Mouse (Mus musculus): ENCODE measurements around the gene Praf2. TPM values are rescaled to one million over a fixed set of nuclear protein-coding genes. Genes with fewer than 3 reads are reported as not detected.
A peak's percentile ranks its signal among the peaks of the same experiment; 100 is the strongest.

Praf2 gene
- polyA plus RNA-seq, 1 experiment from 2014 or later = 119 TPM

DNA sequence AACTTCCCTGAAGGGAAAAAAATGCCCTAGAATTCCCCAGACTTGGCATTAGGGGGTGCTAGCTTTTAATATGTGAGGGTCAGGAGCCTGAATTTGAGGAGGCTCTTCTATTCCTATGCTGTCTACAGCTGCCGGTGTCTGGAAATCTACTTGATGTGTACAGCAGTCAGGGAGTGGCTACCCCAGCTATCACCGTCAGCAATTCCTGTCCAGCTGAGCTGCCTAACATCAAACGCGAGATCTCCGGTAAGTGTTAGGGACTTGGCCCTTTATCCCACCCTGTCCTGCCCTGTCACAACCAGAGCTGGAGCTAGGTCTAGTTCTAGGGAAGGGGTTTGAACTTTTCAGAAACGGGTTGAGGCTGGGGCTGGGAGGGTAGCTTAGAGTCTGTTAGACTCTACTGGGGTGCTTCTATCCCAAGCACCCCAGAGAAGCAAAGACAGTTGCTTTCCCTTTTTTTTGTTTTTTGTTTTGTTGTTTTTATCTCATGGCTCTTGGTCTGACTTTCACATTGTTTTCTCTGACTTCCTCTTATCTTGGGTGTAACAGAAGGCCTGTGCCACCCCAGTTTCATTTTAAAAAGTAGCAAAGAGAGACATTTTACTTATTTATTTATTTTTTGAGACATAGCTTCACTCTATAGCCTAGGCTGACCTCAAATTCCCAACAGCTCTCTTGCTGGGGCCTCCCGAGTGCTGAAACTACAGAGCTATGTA, 41.2 kb downstream of the Praf2 start:
- H3K36me3 ChIP-seq (ENCODE audit: control insufficient read depth, insufficient read depth) = peaks cover 5% of the 10 kb centered on the region; the same call in 1 of the 2 replicates
- no peaks in the 10 kb centered on the region; the same call in 1 of the 2 replicates for H3K9me3 ChIP-seq (ENCODE audit: control insufficient read depth, low read length)
- H3K4me3 ChIP-seq (replicated peaks; ENCODE audit: low read length) = no peak overlapping the region
- H3K4me1 ChIP-seq (replicated peaks; ENCODE audit: control insufficient read depth, insufficient read depth, low read length) = peaks cover 5% of the 10 kb centered on the region; the same call in 1 of the 2 replicates
- H3K27me3 ChIP-seq (replicated peaks; ENCODE audit: control insufficient read depth, insufficient read depth, low read length) = no peaks in the 10 kb centered on the region
- no peak overlapping the region for H3K27ac ChIP-seq (ENCODE audit: low read length)
- 89% methylated on average over 7 of the region's 7 CpGs for whole genome bisulfite sequencing
- no peak for ATAC-seq
- no peak overlapping the region for H3K9ac ChIP-seq (replicated peaks; ENCODE audit: low read depth, low read length)
- H3K4me2 ChIP-seq (ENCODE audit: low read length) = no peak overlapping the region

DNA sequence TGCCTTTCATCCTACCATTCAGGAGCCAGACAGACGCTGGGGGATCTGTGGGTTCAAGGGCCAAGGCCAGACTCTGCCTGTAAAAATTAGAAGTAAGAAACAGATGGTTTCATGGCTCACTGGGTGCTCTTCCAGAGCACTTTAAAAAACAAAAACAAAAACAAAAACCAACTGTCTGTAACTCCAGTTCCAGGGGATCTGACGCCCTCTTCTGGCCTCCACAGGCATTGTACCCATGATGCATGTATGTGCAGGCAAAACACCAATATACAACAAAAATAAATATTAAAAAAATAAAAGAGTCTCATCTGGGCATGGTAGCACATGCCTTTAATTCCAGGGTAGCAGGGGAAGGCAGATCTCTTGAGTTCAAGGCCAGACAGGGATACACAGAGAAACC, 44.5 kb downstream of the Praf2 start:
- no peaks in the 10 kb centered on the region for H3K27me3 ChIP-seq (replicated peaks; ENCODE audit: control insufficient read depth, insufficient read depth, low read length)
- H3K4me1 ChIP-seq (replicated peaks; ENCODE audit: control insufficient read depth, insufficient read depth, low read length) = no peaks in the 10 kb centered on the region
- no peak for ATAC-seq
- H3K9ac ChIP-seq (replicated peaks; ENCODE audit: low read depth, low read length) = no peak overlapping the region
- no peak overlapping the region for H3K27ac ChIP-seq (ENCODE audit: low read length)
- H3K4me2 ChIP-seq (ENCODE audit: low read length) = no peak overlapping the region
- no peaks in the 10 kb centered on the region; the same call in 1 of the 2 replicates for H3K9me3 ChIP-seq (ENCODE audit: control insufficient read depth, low read length)
- no peak overlapping the region for H3K4me3 ChIP-seq (replicated peaks; ENCODE audit: low read length)
- WGBS = 53% methylated on average over 2 of the region's 2 CpGs
- H3K36me3 ChIP-seq (ENCODE audit: control insufficient read depth, insufficient read depth) = peaks cover 5% of the 10 kb centered on the region; the same call in 1 of the 2 replicates

DNA sequence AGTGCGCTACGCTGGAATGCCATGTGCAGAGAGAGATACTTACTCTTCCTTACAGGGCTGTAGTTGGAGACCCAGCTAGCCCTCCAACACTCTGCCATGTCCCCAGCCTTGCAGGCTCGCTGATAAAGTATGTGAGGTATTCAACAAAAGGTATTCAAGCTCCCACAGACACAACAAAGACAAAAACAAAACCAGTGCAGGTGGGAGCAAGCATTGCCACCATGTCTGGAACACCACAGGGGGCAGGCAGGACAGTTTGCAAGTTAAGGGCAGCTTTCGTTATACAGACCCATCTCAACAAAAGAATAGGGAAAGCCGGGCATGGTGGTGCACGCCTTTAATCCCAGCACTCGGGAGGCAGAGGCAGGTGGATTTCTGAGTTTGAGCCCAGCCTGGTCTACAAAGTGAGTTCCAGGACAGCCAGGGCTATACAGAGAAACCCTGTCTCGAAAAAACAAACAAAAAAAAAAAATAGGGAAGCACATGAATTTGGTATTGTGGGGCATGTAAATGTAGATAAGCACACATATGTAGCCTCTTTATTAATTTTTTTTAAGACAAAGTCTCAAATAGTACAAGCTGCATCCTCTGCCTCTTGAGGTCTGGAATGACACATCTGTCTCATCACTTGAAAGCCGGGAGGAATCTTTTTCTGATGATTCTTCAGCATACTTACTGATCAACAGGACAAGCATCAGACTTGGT, 47.4 kb downstream of the Praf2 start:
- no peak for ATAC-seq
- Histone ChIP-seq H3K27me3 (replicated peaks; ENCODE audit: control insufficient read depth, insufficient read depth, low read length) (no peaks in the 10 kb centered on the region), H3K4me2 (ENCODE audit: low read length) (no peak overlapping the region), H3K9me3 (ENCODE audit: control insufficient read depth, low read length) (no peaks in the 10 kb centered on the region; the same call in 1 of the 2 replicates), H3K9ac (replicated peaks; ENCODE audit: low read depth, low read length) (no peak overlapping the region), H3K4me3 (replicated peaks; ENCODE audit: low read length) (no peak overlapping the region), H3K4me1 (replicated peaks; ENCODE audit: control insufficient read depth, insufficient read depth, low read length) (no peaks in the 10 kb centered on the region), H3K27ac (ENCODE audit: low read length) (no peak overlapping the region), H3K36me3 (ENCODE audit: control insufficient read depth, insufficient read depth) (peaks cover 5% of the 10 kb centered on the region; the same call in 1 of the 2 replicates)
- 74% methylated on average over 9 of the region's 9 CpGs for WGBS

DNA sequence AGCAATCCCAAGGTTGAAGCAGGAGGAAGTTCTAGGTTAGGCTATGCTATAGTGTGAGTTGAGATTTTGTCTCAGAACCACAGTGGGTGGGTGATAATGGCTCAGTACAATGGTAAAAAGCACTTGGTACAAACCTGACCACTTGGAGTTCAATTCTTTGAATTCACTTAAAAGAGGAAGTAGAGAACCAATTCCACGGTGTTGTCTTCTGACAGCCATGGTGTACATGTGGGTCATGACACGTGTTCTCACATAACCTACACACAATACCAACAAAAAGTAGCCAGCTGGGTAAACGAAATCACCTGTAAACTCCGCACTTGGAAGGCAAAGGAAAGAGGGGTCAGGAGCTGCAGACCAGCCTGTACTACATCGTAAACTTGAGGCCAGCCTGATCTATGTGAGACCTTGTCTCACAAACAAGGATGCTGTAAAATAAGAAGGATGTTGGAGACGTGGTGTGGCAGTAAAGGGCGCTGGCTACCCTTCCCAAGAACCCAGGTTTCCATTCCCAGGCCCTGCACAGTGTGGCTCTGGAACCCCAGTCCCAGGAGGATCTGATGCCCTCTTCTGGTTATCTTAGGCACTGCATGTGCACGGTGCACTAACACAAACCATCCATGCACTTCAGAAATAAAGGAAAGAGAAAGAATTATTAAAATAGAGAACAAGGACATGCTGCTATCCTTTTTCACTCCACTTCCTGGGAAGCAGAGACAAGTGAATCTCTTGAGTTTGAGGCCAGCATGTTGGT, 48.3 kb downstream of the Praf2 start:
- Histone ChIP-seq H3K27me3 (replicated peaks; ENCODE audit: control insufficient read depth, insufficient read depth, low read length) (no peaks in the 10 kb centered on the region), H3K9ac (replicated peaks; ENCODE audit: low read depth, low read length) (no peak overlapping the region), H3K27ac (ENCODE audit: low read length) (no peak overlapping the region), H3K4me2 (ENCODE audit: low read length) (no peak overlapping the region), H3K4me3 (replicated peaks; ENCODE audit: low read length) (no peak overlapping the region), H3K9me3 (ENCODE audit: control insufficient read depth, low read length) (no peaks in the 10 kb centered on the region), H3K36me3 (ENCODE audit: control insufficient read depth, insufficient read depth) (peaks cover 5% of the 10 kb centered on the region; the same call in 1 of the 2 replicates), H3K4me1 (replicated peaks; ENCODE audit: control insufficient read depth, insufficient read depth, low read length) (no peaks in the 10 kb centered on the region)
- ATAC-seq = peak; percentile 63
- 49% methylated on average over 8 of the region's 8 CpGs for WGBS

DNA sequence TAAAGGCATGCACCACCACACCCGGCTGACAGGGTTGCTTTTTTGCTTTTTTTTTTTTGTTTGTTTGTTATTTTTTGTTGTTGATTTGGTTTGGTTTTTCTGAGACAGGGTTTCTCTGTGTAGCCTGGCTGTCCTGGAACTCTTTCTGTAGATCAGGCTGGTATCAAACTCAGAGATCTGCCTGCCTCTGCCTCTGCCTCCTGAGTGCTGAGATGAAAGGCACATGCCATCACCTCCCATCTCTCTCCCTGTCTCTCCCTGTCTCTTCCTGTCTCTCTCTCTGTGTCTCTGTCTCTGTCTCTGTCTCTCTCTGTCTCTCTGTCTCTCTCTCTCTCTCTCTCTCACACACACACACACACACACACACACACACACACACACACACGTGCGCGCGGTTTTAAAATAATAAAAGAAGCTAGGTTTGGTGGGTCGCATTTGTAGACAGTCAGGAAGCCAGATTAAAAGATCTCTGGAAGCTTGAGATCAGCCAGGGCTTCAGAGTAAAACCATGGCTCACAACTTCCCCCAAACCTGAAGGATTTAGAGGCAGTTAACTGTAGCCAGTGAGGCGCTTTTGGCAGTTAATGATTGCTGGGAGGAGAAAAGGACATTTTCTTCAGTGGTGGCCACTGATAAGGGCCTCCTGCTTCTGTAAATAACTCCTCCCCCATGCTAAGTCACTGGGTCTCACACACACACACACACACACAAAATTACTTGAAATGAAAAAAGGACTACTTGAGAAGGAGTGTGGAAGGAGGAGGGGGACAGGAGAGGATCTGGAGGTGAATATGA, 50.4 kb downstream of the Praf2 start:
- WGBS = 69% methylated on average over 7 of the region's 7 CpGs
- Histone ChIP-seq H3K27ac (ENCODE audit: low read length) (no peak overlapping the region), H3K36me3 (ENCODE audit: control insufficient read depth, insufficient read depth) (peaks cover 2% of the 10 kb centered on the region; the same call in 1 of the 2 replicates), H3K4me3 (replicated peaks; ENCODE audit: low read length) (no peak overlapping the region), H3K9me3 (ENCODE audit: control insufficient read depth, low read length) (no peaks in the 10 kb centered on the region), H3K9ac (replicated peaks; ENCODE audit: low read depth, low read length) (no peak overlapping the region), H3K27me3 (replicated peaks; ENCODE audit: control insufficient read depth, insufficient read depth, low read length) (no peaks in the 10 kb centered on the region), H3K4me2 (ENCODE audit: low read length) (no peak overlapping the region), H3K4me1 (replicated peaks; ENCODE audit: control insufficient read depth, insufficient read depth, low read length) (no peaks in the 10 kb centered on the region)
- no peak for ATAC-seq

DNA sequence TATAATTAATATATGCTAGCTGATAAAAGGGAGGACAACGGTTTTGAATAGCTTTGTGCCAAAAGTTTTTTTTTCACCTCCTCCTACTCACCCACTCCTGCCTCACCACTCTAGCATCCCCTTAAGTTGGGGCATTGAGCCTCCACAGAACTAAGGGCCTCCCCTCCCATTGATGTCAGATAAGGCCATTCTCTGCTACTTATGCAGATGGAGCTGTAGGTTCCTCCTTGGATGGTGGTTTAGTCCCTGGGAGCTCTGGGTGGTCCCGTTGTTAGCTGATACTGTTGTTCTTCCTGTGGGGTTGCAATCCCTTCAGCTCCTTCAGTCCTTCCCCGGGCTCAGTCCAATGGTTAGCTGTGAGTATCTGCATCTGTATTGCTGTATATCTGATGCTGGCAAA, 51.1 kb downstream of the Praf2 start:
- Histone ChIP-seq H3K36me3 (ENCODE audit: control insufficient read depth, insufficient read depth) (peaks cover 2% of the 10 kb centered on the region; the same call in 1 of the 2 replicates), H3K4me3 (replicated peaks; ENCODE audit: low read length) (no peak overlapping the region), H3K4me2 (ENCODE audit: low read length) (no peak overlapping the region), H3K4me1 (replicated peaks; ENCODE audit: control insufficient read depth, insufficient read depth, low read length) (no peaks in the 10 kb centered on the region), H3K27me3 (replicated peaks; ENCODE audit: control insufficient read depth, insufficient read depth, low read length) (no peaks in the 10 kb centered on the region), H3K27ac (ENCODE audit: low read length) (no peak overlapping the region), H3K9ac (replicated peaks; ENCODE audit: low read depth, low read length) (no peak overlapping the region), H3K9me3 (ENCODE audit: control insufficient read depth, low read length) (no peaks in the 10 kb centered on the region)
- WGBS = 23% methylated on average over 3 of the region's 3 CpGs
- no peak for ATAC-seq

Other genes with a start within 250 kb of the Praf2 start
- 0.11 and 0.16 TPM in 2 replicates for gene Foxp3, start 154.8 kb upstream of the Praf2 start, polyA plus RNA-seq (2015; fragmentation: Nextera tagmentation; extraction: Ambion mirVana)
- 4.1 and 4.6 TPM in 2 replicates for gene Ppp1r3f, start 154.2 kb upstream of the Praf2 start, polyA plus RNA-seq (2015; fragmentation: Nextera tagmentation; extraction: Ambion mirVana)
- gene Ccdc22, start 122.9 kb upstream of the Praf2 start, polyA plus RNA-seq (2015; fragmentation: Nextera tagmentation; extraction: Ambion mirVana) = 40.5 and 43.9 TPM in 2 replicates
- gene Cacna1f, start 121.4 kb upstream of the Praf2 start, polyA plus RNA-seq (2015; fragmentation: Nextera tagmentation; extraction: Ambion mirVana) = 0.06 and 0.16 TPM in 2 replicates
- 120 and 161 TPM in 2 replicates for gene Syp, start 90.0 kb upstream of the Praf2 start, polyA plus RNA-seq (2015; fragmentation: Nextera tagmentation; extraction: Ambion mirVana)
- 1.5 and 1.6 TPM in 2 replicates for gene Prickle3, start 71.2 kb upstream of the Praf2 start, polyA plus RNA-seq (2015; fragmentation: Nextera tagmentation; extraction: Ambion mirVana)
- gene Plp2, start 57.0 kb upstream of the Praf2 start, polyA plus RNA-seq (2015; fragmentation: Nextera tagmentation; extraction: Ambion mirVana) = 35.1 and 41.7 TPM in 2 replicates
- 0.19 and 0.61 TPM in 2 replicates for gene Magix, start 47.2 kb upstream of the Praf2 start, polyA plus RNA-seq (2015; fragmentation: Nextera tagmentation; extraction: Ambion mirVana)
- 53.2 and 53.5 TPM in 2 replicates for gene Gpkow, start 31.3 kb upstream of the Praf2 start, polyA plus RNA-seq (2015; fragmentation: Nextera tagmentation; extraction: Ambion mirVana)
- 36.7 and 40.5 TPM in 2 replicates for gene Wdr45, start 14.1 kb upstream of the Praf2 start, polyA plus RNA-seq (2015; fragmentation: Nextera tagmentation; extraction: Ambion mirVana)
- 0.71 TPM in 1 of 2 replicates, not detected in the other for gene Gm45208, start 6.2 kb upstream of the Praf2 start, polyA plus RNA-seq (2015; fragmentation: Nextera tagmentation; extraction: Ambion mirVana)
- 50.0 and 64.2 TPM in 2 replicates for gene Ccdc120, start 22.5 kb downstream of the Praf2 start, polyA plus RNA-seq (2015; fragmentation: Nextera tagmentation; extraction: Ambion mirVana)
- 20.4 and 21.9 TPM in 2 replicates for gene Tfe3, start 34.1 kb downstream of the Praf2 start, polyA plus RNA-seq (2015; fragmentation: Nextera tagmentation; extraction: Ambion mirVana)
- 72.6 and 81.9 TPM in 2 replicates for gene Gripap1, start 61.3 kb downstream of the Praf2 start, polyA plus RNA-seq (2015; fragmentation: Nextera tagmentation; extraction: Ambion mirVana)
- 2.8 and 4.0 TPM in 2 replicates for gene Kcnd1, start 93.8 kb downstream of the Praf2 start, polyA plus RNA-seq (2015; fragmentation: Nextera tagmentation; extraction: Ambion mirVana)
- gene Otud5, start 112.9 kb downstream of the Praf2 start, polyA plus RNA-seq (2015; fragmentation: Nextera tagmentation; extraction: Ambion mirVana) = 49.9 and 54.1 TPM in 2 replicates
- gene Pim2, start 149.8 kb downstream of the Praf2 start, polyA plus RNA-seq (2015; fragmentation: Nextera tagmentation; extraction: Ambion mirVana) = 16.9 and 22.4 TPM in 2 replicates
- gene Slc35a2, start 155.6 kb downstream of the Praf2 start, polyA plus RNA-seq (2015; fragmentation: Nextera tagmentation; extraction: Ambion mirVana) = 39.4 and 46.0 TPM in 2 replicates
- 218 and 223 TPM in 2 replicates for gene Pqbp1, start 170.8 kb downstream of the Praf2 start, polyA plus RNA-seq (2015; fragmentation: Nextera tagmentation; extraction: Ambion mirVana)
- gene Timm17b, start 170.9 kb downstream of the Praf2 start, polyA plus RNA-seq (2015; fragmentation: Nextera tagmentation; extraction: Ambion mirVana) = 134 and 155 TPM in 2 replicates
- not detected in 2 replicates for gene Gm10491, start 179.4 kb downstream of the Praf2 start, polyA plus RNA-seq (2015; fragmentation: Nextera tagmentation; extraction: Ambion mirVana)
- not detected in 2 replicates for gene Gm10490, start 181.1 kb downstream of the Praf2 start, polyA plus RNA-seq (2015; fragmentation: Nextera tagmentation; extraction: Ambion mirVana)
- gene Pcsk1n, start 191.4 kb downstream of the Praf2 start, polyA plus RNA-seq (2015; fragmentation: Nextera tagmentation; extraction: Ambion mirVana) = 101 and 151 TPM in 2 replicates
- gene Eras, start 200.2 kb downstream of the Praf2 start, polyA plus RNA-seq (2015; fragmentation: Nextera tagmentation; extraction: Ambion mirVana) = not detected in 2 replicates
- gene Hdac6, start 219.4 kb downstream of the Praf2 start, polyA plus RNA-seq (2015; fragmentation: Nextera tagmentation; extraction: Ambion mirVana) = 53.2 and 59.8 TPM in 2 replicates
- gene Gata1, start 249.6 kb downstream of the Praf2 start, polyA plus RNA-seq (2015; fragmentation: Nextera tagmentation; extraction: Ambion mirVana) = not detected in 2 replicates

Data from forebrain, embryonic 16.5 days (tissue).